8 mouse cellular contexts compared by ENCODE assay signal in genomic region chr3:143100203-143100602, GRCm38 (mm10).
DNase-seq lines count a peak whose midpoint lies in the region; ATAC-seq and TF ChIP-seq lines count a peak whose summit lies in the region.

No protein-coding gene starts in this region.

- H3K4me2 ChIP-seq in limb, embryonic 12.5 days = peak overlapping the region; percentile 86
- H3K4me2 ChIP-seq in stomach, embryonic 15.5 days = peak overlapping the region; percentile 73

- H3K79me2 ChIP-seq in heart, adult 2 months (replicated peaks; ENCODE audit: control insufficient read depth, insufficient read depth, low read length) = no peaks in the 10 kb centered on the region

- H3K4me3 ChIP-seq in heart, embryonic 10.5 days = peak overlapping the region; percentile 70
- H3K4me3 ChIP-seq in heart, adult 2 months = no peak overlapping the region
- no peak overlapping the region; the same call in 1 of the 2 replicates for H3K4me3 ChIP-seq in limb, embryonic 12.5 days (replicated peaks)
- H3K4me3 ChIP-seq in stomach, embryonic 15.5 days (replicated peaks) = no peak overlapping the region

- no peak for TF ChIP-seq POLR2A in heart, adult 2 months (IDR thresholded peaks at IDR 0.05; ENCODE audit: insufficient read depth, low read depth, low read length)

- H3K27me3 ChIP-seq in heart, embryonic 10.5 days (ENCODE audit: insufficient read depth, poor library complexity, severe bottlenecking) = peaks cover 6% of the 10 kb centered on the region; the same call in 1 of the 2 replicates
- H3K27me3 ChIP-seq in heart, adult 2 months (ENCODE audit: control insufficient read depth, insufficient read depth, low read length) = no peaks in the 10 kb centered on the region
- H3K27me3 ChIP-seq in limb, embryonic 12.5 days = peaks cover 12% of the 10 kb centered on the region; the same call in 1 of the 2 replicates
- H3K27me3 ChIP-seq in stomach, embryonic 15.5 days (replicated peaks) = no peaks in the 10 kb centered on the region

- no peaks in the 10 kb centered on the region for H3K9me3 ChIP-seq in heart, embryonic 10.5 days
- H3K9me3 ChIP-seq in limb, embryonic 12.5 days = no peaks in the 10 kb centered on the region
- no peaks in the 10 kb centered on the region for H3K9me3 ChIP-seq in stomach, embryonic 15.5 days

- no peak for TF ChIP-seq CTCF in heart, adult 2 months (IDR thresholded peaks at IDR 0.05)

- no peak for ATAC-seq in limb, embryonic 12.5 days (ENCODE audit: insufficient number of reproducible peaks, insufficient read depth, low FRiP score, low TSS enrichment, low read depth)
- no peak for ATAC-seq in stomach, embryonic 15.5 days (ENCODE audit: insufficient read depth, low FRiP score, low read depth)

- intact Hi-C loops in heart, adult 2 months (cut with DNase I) = no loop called here

- peak overlapping the region; percentile 88; the same call in 1 of the 2 replicates for H3K27ac ChIP-seq in heart, embryonic 10.5 days
- no peak overlapping the region for H3K27ac ChIP-seq in heart, adult 2 months
- no peak overlapping the region for H3K27ac ChIP-seq in limb, embryonic 12.5 days
- no peak overlapping the region for H3K27ac ChIP-seq in stomach, embryonic 15.5 days

- no peak for DNase-seq in heart, embryonic 10.5 days (ENCODE audit: low spot score)
- DNase-seq in heart, adult 2 months = no peak
- peak; percentile 22 for DNase-seq in right cerebral cortex, adult 18-20 months
- no peak for DNase-seq in right cerebral cortex, postnatal 10 days (ENCODE audit: low spot score in 2 of 2)
- DNase-seq in spleen, postnatal 4 days (ENCODE audit: low spot score in 2 of 2) = no peak
- DNase-seq in kidney, postnatal 10 days = no peak

- no peaks in the 10 kb centered on the region for H3K36me3 ChIP-seq in heart, embryonic 10.5 days
- no peaks in the 10 kb centered on the region for H3K36me3 ChIP-seq in heart, adult 2 months (ENCODE audit: control insufficient read depth, insufficient read depth, low read length)
- H3K36me3 ChIP-seq in limb, embryonic 12.5 days = no peaks in the 10 kb centered on the region
- no peaks in the 10 kb centered on the region for H3K36me3 ChIP-seq in stomach, embryonic 15.5 days

- 78% methylated on average over 7 of the region's 7 CpGs for whole genome bisulfite sequencing in heart, embryonic 10.5 days
- 75% methylated on average over 7 of the region's 7 CpGs for WGBS in heart, adult 2 months
- 34% methylated on average over 7 of the region's 7 CpGs for WGBS in limb, embryonic 12.5 days
- WGBS in stomach, embryonic 15.5 days = 40% methylated on average over 7 of the region's 7 CpGs

- H3K9ac ChIP-seq in heart, adult 2 months (ENCODE audit: low read depth, low read length) = no peak overlapping the region
- H3K9ac ChIP-seq in limb, embryonic 12.5 days (replicated peaks) = no peak overlapping the region
- H3K9ac ChIP-seq in stomach, embryonic 15.5 days = no peak overlapping the region

- no peak for TF ChIP-seq EP300 in heart, adult 2 months (IDR thresholded peaks at IDR 0.05; ENCODE audit: insufficient read depth, low read depth, low read length)

- peaks cover 23% of the 10 kb centered on the region for H3K4me1 ChIP-seq in heart, embryonic 10.5 days
- no peaks in the 10 kb centered on the region for H3K4me1 ChIP-seq in heart, adult 2 months (ENCODE audit: control insufficient read depth, insufficient read depth, low read length)
- peaks cover 38% of the 10 kb centered on the region for H3K4me1 ChIP-seq in limb, embryonic 12.5 days (replicated peaks)
- no peaks in the 10 kb centered on the region for H3K4me1 ChIP-seq in stomach, embryonic 15.5 days
